Mouse (Mus musculus) ovary, postnatal 36 days (tissue): Measurements from ENCODE around the gene Spats1.
"Not testable (repeated sequence)": the region's sequence is repeated elsewhere in the genome, so short reads cannot be mapped to it uniquely, and the experiment has no call there.

Experiments used
- DNase-seq: peaks from one replicate; pipeline ENCODE4 v3.0.0; 2022; ENCODE audit warnings: low spot score, mixed read lengths

Spats1 gene

DNA sequence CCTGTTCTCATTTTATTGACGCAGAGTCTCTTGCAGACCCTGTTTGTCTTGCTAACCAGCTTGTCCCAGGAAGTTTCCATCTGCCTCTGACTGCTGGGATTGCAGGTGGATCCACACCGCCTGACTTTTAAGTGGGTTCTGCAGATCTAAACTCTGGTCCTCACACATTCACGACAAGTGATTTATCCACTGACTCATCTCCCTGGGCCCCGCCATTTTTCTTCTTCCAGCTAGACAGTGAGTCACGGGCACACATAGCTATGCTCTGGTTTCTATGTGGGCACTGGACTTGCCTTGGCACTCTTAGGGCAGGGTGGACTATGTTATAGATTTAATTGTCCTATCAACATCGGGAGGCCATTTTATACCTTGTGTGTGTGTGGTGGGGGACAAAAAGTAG, 14.5 kb upstream of the Spats1 start:
- DNase-seq: no peak

GRCm38 (mm10) chr17:45488321-45489254, 13.4 kb upstream of the Spats1 start:
- no peak for DNase-seq

GRCm38 (mm10) chr17:45487216-45487615, 12.0 kb upstream of the Spats1 start:
- DNase-seq: no peak

DNA sequence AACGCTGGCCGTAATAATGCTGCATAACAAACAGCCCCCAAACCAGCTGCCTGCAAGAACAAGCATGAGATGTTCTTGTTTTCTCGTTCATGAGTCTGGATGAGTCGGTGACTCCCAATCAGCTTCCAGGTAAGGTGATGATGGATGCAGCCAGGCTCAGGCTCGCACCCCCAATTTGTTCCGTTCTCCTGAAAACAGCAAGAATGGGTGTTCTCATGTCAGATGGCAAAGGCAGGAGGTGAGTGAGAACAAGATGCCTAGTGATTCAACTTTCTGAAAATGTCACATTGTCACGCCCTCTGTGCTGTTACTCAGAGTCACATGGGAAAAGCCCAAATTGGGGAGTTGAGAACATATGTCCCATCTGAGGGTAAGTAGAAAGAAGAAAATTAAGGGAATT, 10.4 kb upstream of the Spats1 start:
- DNase-seq: no peak

DNA sequence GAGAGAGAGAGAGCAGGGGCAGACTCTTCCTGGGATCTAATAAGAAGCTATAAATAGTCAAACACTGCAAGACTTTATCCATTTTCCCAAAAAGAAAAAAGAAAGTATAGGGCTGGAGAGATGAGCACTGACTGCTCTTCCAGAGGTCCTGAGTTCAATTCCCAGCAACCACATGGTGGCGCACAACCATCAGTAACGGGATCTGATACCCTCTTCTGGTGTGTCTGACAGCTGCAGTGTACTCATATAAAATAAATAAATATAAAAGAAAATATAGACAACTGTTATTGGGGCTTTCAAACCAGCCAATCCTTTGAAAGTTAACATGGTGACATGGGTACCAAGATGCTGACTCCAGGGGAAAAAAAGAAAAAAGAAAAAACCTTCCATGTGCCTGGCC, 5.2 kb upstream of the Spats1 start:
- no peak for DNase-seq

GRCm38 (mm10) chr17:45478234-45478825, 3.1 kb upstream of the Spats1 start:
- DNase-seq: peak; percentile 77

DNA sequence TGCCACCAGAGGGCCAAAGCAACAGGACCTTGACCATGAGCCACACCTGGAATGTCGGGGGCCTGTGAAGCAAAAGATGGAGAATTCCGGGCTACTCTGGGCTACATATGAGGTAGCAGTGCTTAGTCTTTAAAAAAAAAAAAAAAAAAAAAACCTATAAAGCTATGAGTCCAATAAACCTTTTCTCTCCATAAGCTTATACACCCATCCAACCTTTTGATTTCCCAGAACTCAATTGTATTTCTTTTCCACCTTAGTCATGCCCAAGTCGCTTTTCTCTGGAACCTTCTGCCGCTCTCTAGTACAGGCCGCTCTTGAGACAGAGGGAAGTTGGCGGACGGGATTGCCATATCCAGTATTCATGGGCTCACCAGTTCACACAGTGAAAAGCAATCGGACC, 1.1 kb downstream of the Spats1 start:
- no peak for DNase-seq

DNA sequence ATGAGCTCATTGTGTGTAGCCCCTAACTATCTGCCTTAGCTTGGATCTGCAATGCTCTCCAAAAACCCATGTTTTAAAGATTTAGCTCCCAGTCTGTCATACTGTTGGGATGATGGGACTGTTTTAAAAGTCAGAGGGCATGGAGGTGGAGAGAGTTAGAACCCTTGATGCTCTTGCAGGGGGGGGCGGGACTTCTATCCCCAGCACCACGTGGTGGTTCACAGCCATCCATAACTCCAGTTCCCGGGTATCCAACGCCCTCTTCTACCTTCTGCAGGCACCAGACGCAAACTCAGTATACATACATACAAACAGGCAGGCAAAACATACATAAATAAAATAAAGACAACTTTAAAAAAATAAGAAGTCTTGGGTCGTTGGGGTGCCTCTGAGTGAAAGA, 1.5 kb downstream of the Spats1 start:
- no peak for DNase-seq

DNA sequence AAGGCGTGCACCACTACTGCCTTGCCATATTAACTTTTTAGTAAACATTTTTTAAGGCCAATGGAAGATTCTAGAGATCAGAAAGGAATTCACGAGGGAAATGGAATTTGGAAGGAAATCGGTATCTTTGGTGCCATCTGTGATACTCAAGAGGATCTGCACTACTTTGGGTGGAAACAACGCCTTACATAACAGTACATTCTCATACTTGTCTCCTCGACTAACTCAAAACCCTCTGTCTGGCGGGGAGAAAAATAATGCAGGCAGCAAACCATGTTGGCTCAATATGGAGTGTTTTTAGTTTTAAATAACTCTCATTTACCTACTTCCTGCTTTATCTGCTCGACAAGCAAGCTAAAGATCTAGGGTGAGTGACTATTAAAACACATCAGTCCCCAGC, 4.5 kb downstream of the Spats1 start:
- no peak for DNase-seq

- DNase-seq: no peak
Observed at GRCm38 (mm10) chr17:45468302-45468701, 6.9 kb downstream of the Spats1 start.

DNA sequence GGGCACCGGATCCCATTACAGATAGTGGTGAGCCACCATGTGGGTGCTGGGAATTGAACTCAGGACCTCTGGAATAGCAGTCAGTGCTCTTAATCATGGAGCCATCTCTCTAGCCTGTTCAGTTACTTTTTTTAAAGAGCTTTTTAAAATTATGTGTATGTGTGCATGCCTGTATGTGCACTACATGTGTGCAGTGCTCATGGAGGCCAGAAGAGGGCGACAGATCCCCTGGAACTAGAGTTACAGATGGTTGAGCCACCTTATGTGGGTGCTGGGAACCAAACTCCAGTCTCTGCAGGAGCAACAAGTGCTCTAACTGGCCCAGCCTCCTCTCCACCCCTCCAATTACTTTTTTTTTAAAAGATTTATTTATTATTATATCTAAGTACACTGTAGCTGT, 8.5 kb downstream of the Spats1 start:
- no peak for DNase-seq

GRCm38 (mm10) chr17:45464255-45464654, 11.0 kb downstream of the Spats1 start:
- DNase-seq: no peak

- no peak for DNase-seq
Observed at GRCm38 (mm10) chr17:45462506-45462905, 12.7 kb downstream of the Spats1 start.

- no peak for DNase-seq
Observed at GRCm38 (mm10) chr17:45459062-45459461, 16.2 kb downstream of the Spats1 start.

DNA sequence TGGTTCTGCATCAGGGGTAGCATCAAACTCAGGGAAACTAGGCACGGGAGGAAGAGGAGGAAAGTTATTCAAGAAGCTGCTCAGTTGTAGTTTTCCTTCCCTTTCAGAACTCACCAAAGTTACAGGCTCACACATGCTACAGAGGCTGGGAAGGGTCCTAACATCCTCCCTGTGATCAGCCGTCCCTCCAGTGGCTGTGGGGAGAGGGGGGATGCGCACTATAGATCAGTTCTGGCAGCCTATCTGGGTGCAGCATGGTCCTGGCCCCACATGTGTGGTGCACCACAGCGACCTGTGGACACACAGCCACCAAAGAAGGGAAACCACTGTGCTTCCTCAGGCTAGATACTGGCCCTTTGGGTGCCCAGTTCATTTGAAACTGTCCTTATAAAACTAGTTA, 16.7 kb downstream of the Spats1 start:
- DNase-seq: no peak

- no peak for DNase-seq
Observed at GRCm38 (mm10) chr17:45457487-45457886, 17.7 kb downstream of the Spats1 start.

- DNase-seq: no peak
Observed at GRCm38 (mm10) chr17:45456260-45457152, 18.7 kb downstream of the Spats1 start.

DNA sequence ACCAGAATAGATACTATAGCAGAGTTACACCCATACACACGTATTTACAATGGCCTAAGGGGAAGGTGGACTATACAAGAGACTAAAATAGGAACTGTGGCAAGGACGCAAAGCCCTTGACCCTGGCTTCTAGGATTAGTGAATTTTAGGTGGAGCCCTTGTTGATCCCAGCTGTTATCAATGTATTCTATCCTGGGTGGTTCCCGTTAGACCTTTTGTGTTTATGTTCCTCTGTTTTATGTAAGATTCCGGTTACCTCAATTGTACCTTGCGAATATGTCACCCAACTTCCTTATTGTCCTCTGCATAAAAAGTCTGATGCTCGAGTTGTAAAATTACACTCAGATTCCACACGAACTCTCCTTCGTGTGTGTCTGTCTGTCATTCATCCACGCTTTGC, 19.4 kb downstream of the Spats1 start:
- not testable (repeated sequence) for DNase-seq

DNA sequence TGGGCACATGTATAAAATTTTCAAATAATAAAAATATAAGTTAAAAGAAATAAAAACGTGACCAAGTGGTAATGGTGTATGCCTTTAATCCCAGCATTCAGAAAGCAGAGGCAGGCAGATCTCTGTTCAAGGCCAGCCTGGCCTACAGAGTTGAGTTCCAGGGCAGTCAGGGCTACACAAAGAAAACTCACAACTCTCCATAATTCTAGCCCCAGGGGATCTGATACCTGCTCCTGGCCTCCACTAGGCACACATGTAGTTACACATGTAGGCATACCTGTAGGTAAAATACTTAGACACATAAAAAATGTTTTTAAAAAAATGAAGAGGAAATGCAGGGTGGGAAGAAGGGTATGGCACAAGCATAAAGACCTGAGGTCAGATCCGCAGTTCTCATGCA, 20.4 kb downstream of the Spats1 start:
- DNase-seq: no peak

DNA sequence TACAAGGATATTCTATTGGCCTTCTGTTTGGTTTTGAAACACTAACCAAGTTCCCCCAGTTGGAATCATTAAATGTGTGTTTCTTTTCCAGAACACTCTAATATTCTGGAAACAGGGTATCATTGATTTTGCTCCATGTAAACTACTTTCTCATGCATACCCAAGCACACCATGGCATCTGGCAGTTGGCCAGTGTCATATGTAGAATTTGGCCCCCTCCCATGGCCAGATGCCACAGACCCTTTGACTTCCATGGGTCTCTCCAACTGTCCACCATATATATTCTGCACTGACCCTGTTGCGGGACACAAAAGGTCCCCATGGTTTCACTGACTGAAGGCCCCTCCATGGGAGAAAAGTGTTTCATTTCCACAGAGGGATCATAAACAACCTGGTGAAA, 22.9 kb downstream of the Spats1 start:
- no peak for DNase-seq

DNA sequence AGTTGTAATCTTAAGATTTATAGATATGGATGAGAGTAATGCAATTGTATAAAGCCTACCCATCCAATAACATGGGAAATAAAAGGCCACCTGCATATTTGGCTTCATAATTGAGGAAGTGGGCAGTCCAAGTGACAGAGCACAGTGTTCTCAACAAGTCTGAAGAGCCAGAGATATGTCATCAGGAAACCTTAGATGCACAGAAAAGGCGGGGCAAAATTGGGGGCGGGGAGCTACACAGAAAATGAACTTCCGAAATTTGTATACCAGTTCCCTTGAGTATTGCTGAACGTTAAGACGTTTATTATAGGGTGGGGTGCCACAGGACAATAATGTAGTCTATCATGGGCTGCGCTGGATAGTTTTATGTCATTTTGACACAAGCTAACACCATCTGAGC, 25.1 kb downstream of the Spats1 start:
- no peak for DNase-seq

GRCm38 (mm10) chr17:45449586-45449985, 25.6 kb downstream of the Spats1 start:
- no peak for DNase-seq

DNA sequence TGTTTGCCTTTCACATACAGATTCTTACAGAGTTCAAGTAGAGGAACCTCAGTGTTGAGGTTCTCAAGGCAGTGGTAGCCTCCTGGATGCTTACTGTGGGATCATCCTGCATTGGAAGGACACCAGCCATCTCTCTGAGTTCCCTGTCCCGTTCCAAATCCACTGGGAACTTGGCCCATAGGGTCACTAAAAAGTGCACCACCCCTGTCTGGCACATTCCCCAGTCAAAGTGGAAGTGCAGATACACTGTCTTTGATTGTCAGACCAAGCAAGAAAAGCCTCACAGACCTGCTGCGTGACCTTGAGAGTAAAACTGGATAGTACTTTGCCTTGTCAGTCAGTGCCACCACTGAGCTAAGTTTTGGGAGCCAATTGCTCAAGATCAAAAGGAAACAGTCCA, 28.2 kb downstream of the Spats1 start:
- no peak for DNase-seq
